Mouse (Mus musculus): ENCODE measurements around the gene Atg16l2. TPM values are rescaled to one million over a fixed set of nuclear protein-coding genes. Genes with fewer than 3 reads are reported as not detected.

Atg16l2 gene
- total RNA-seq, 2 experiments from 2014 or later, result 15.3 to 20.2 TPM

DNA sequence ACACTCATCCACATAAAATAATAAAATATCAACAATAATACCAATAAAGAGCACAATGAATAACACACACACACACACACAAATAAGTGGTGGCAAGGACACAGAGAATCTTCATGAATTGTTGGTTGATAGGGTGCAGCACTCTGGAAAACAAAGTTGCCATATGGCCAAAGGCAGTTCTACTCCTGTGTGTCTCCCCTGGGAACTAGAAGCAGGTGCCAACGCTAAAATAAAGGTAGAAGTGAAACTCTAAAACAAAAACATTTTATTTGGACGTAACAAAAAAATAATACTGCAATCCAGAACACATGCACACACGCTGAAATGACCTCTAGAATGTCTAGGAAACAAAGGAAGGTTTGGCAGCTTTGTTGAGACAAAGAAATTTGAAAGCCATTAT is 69.3 kb downstream of the Atg16l2 start:
- ATAC-seq (ENCODE audit: poor library complexity, severe bottlenecking), result no peak

DNA sequence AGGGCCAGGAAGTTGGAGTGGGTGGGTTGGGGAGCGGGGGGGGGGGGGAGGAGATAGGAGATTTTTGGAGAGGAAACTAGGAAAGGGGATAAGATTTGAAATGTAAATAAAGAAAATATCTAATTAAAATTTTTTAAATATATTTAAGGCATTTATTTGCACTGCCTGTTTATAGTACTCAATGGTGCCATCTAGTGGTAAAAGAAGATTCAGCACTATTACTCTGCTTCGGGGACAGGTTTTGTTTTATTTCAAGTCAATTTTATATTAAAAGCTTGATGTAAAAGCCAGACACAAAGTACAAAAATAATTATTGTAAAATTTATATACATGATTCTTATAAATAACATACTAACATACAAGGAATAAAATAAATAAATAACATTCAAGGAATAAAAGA is 70.6 kb downstream of the Atg16l2 start:
- no peak for ATAC-seq (ENCODE audit: poor library complexity, severe bottlenecking)

DNA sequence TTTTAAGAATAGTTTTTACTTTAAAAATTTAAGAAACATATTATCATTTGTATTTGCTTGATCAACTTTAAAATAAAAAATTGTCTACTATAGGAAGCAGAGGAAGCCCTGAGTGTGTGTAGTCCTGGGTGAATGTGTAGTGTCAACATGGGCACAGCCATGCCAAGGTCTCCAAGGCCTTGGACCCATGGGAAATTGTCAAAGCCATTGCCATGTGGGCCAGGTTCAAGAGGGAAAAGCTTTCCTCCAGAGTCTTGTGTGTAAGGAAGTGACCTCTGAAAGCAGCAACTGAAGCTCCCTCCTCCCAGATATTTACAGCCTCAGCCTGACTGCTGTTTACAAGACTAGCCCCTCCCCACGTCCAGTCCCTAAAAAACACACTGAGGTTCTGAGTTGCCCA is 72.7 kb downstream of the Atg16l2 start:
- ATAC-seq (ENCODE audit: poor library complexity, severe bottlenecking), result no peak

DNA sequence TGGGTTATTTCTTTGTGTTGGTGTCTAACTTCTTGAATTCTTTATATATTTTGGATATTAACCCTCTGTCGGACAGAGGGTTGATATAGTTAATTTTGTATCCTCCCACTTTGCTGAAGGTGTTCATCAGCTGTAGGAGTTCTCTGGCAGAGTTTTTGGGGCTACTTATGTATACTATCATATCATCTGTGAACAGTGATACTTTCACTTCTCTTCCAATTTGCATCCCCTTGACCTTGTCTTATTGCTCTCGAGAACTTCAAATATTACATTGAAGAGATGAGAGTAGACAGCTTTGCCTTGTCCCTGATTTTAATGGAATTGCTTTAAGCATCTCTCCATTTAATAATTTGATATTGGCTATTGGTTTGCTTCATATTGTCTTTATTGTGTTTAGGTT is 78.5 kb downstream of the Atg16l2 start:
- ATAC-seq (ENCODE audit: poor library complexity, severe bottlenecking), result no peak

GRCm38 (mm10) chr7:101216724-101217123 is 85.3 kb downstream of the Atg16l2 start:
- no peak for ATAC-seq (ENCODE audit: poor library complexity, severe bottlenecking)

DNA sequence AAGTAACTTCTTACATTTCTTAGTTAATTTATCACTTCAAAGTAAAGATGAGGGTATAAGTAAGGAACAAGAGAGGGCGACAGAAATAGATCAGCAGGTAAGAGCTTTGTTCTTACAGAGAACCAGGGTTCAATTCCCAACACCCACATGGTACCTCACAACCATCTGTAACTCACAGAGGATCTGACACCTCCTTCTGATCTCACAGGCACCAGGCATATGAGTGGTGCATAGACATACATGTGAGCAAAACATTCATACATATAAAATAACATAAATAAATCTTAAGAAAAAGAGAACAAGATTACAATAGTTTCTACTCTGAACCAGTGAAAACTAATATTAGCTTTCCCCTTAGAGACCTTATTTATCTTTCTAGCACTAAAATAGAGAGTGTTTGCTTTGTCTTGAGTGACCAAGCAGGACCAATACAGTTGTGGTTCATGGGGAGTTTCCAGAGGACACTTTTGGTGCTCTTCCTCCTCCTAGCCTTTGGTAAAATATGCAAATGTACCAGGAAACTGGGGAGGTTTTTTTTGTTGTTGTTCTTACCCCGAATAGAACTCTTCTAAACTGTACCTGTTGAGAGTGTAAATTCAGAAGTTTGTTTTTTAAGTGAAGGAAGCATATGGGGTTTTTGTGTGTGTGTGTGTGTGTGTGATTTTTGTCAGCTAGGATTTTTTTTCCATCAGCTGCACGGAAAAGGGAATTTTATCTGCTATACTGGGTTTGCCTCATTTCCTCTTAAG is 88.4 kb downstream of the Atg16l2 start:
- no peak for ATAC-seq (ENCODE audit: poor library complexity, severe bottlenecking)

Other genes starting within 250 kb of the Atg16l2 start
- gene Fchsd2, start 209.4 kb downstream of the Atg16l2 start, total RNA-seq (2015), result 19.7 and 22.1 TPM in 2 replicates
- 17.2 and 18.1 TPM in 2 replicates for gene Fchsd2, start 209.4 kb downstream of the Atg16l2 start, total RNA-seq (2017)
- 22.3 and 23.9 TPM in 2 replicates for gene Stard10, start 14.8 kb upstream of the Atg16l2 start, total RNA-seq (2015)
- gene Stard10, start 14.8 kb upstream of the Atg16l2 start, total RNA-seq (2017), result 8.2 and 8.4 TPM in 2 replicates
- gene Arap1, start 45.8 kb upstream of the Atg16l2 start, total RNA-seq (2015), result 141 and 152 TPM in 2 replicates
- gene Arap1, start 45.8 kb upstream of the Atg16l2 start, total RNA-seq (2017), result 211 and 245 TPM in 2 replicates
- 10.2 TPM in 1 of 2 replicates, not detected in the other for gene Gm45837, start 108.6 kb upstream of the Atg16l2 start, total RNA-seq (2015)
- gene Gm45837, start 108.6 kb upstream of the Atg16l2 start, total RNA-seq (2017), result 35.6 TPM in 1 of 2 replicates, not detected in the other
- gene Pde2a, start 119.4 kb upstream of the Atg16l2 start, total RNA-seq (2015), result 35.4 and 37.5 TPM in 2 replicates
- 25.7 and 65.8 TPM in 2 replicates for gene Pde2a, start 119.4 kb upstream of the Atg16l2 start, total RNA-seq (2017)

All from megakaryocyte, adult 5-6 weeks (primary cell).